Mouse (Mus musculus) layer of hippocampus, adult 2 months (tissue): ENCODE measurements around the gene Eif2b4. TPM values are rescaled to one million over a fixed set of nuclear protein-coding genes. Genes with fewer than 3 reads are reported as not detected.

Experiments
- DNase-seq, 2 experiments: peaks; one replicate each; pipeline ENCODE4 v3.0.0; 2022; ENCODE audit warnings: low spot score in 2 of 2
- H3K27ac ChIP-seq: fragments of 200-600 bp; 2 replicates; pipeline ENCODE4 v1.8.1; 2022
- H3K4me3 ChIP-seq: fragments of 200-600 bp; 2 replicates; pipeline ENCODE4 v1.8.1; 2022; ENCODE audit warnings: mild to moderate bottlenecking
- CTCF ChIP-seq: fragments of 200-600 bp; conservative IDR thresholded peaks from 2 replicates; pipeline ENCODE4 v1.8.1; 2022; ENCODE audit warnings: antibody characterized with exemption, mild to moderate bottlenecking, moderate library complexity
- long read RNA-seq, 2 experiments: library from polyadenylated mRNA; stranded (forward); transcript quantifications; one replicate each; pipeline ENCODE4 v2.0.0; 2021; ENCODE audit warnings: borderline mapping rate in 2 of 2
- total RNA-seq, 2 experiments: library from RNA; stranded (reverse); gene quantifications; 2 replicates each; pipeline ENCODE4 v1.2.3; 2021

The Eif2b4 gene
- total RNA-seq, result 10 to 100 TPM; 39.6 to 54.0 TPM
- long read RNA-seq, experiment 1, transcript Eif2b4-201 (13 exons, 2,025 nt), result major isoform, 23 of 34 reads
- long read RNA-seq, experiment 1, partial matches to known transcripts, result 3 of 34 reads
- long read RNA-seq, experiment 1, other reads (novel, unspliced or antisense), result 5 of 34 reads
- long read RNA-seq, experiment 2, transcript Eif2b4-202 (12 exons, 1,966 nt), result minor isoform, 6 of 56 reads
- long read RNA-seq, experiment 2, transcript Eif2b4-203 (13 exons, 1,878 nt), result minor isoform, 5 of 56 reads
- long read RNA-seq, experiment 2, transcript Eif2b4-201 (13 exons, 2,025 nt), result major isoform, 32 of 56 reads
- long read RNA-seq, experiment 2, partial matches to known transcripts, result 10 of 56 reads
- long read RNA-seq, experiment 2, other reads (novel, unspliced or antisense), result 3 of 56 reads

DNA sequence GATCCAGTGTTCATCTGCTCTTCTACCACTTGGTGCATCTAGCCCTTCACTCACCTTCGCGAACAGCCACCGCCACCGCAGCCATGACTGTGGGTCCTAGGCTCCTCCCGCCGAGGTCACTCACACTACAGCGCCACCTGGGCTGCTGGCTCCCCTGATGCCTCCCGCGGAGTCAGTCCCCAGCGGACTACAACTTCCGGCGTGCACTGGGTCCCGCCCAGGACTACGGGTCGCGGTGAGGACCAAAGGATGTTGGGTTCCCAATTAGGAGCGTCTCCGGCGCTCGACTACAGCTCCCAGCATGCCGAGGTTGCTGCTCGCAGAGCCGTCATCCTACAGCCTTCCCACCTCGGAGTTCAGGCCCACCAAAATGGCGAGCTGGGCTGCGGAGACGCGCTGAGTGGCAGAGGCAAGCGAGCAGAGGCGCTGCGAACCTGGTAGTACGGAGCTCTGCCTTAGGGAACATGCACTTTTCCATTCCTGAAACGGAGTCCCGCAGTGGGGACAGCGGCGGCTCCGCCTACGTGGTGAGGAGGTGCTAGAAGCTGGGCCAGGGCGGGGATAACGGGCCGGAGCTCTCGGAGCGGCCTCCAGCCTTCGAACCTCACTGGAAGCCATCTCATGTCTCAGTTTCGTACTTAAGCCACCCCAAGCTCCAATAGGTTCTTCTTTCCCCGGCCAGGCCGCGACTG, at the start of gene Eif2b4, which contains the start of gene Snx17:
Gene Eif2b4, minus strand, starts transcription at position 492 of the 692 bp plus-strand sequence.
Gene Snx17, plus strand, starts transcription at position 289 of the 692 bp plus-strand sequence.
- Histone ChIP-seq H3K4me3 (peak within 1 kb of the TSS; percentile 85), H3K27ac (peak within 1 kb of the TSS; percentile 97)
- peak; percentile 70 for TF ChIP-seq CTCF
- DNase-seq, result peak; percentile 99 to 100

DNA sequence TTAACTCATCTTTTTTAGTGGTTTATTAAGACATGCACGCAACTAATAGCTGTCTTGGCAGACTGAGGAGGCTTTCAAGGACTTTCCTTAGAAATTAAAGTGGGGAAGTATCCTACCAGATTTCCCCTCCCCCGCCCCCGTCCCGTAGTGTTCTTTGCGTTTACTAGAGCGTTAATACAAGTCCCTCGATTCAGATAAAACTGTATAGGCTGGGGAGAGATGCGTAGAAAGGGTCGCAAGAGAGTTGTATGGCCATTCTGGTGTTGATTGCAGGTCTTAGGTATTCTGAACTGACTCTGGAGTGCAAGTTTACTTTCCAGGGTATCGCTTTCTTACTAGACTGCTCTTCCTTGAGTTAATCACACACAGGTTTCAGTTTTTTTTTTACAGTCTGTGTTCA, 49.0 kb upstream of the Eif2b4 start:
- Histone ChIP-seq H3K27ac (peak overlapping the region; percentile 98; the same call in 1 of the 2 replicates), H3K4me3 (peak overlapping the region; percentile 90)
- no peak for DNase-seq
- no peak for TF ChIP-seq CTCF

DNA sequence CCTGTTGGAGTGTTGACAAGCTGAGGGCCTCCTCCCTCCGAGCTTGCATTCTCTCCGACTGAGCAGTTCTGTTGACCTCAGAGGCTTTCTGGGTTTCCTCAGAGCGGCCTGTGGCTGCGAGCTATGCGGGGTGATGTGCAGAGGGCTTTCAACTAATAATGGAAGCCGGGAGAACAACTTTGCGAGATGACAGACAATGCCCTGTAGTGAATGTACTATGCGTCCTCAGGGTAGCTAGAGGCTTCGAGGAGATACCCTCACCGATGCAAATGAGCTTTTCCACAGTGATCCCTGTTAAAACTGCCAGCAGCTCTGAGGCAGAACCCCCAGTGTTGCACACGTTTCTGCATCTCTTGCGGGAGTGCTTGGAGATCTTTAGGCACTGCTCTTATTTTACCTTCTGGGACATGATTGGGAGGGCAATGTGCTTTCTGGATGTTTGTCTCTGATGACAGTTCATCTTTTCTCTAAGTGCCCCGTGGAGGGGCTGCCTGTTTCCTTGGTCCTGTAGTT, 48.3 kb upstream of the Eif2b4 start:
- TF ChIP-seq CTCF, result no peak
- no peak for DNase-seq
- peak overlapping the region; percentile 90 for H3K4me3 ChIP-seq
- H3K27ac ChIP-seq, result peak overlapping the region; percentile 98

DNA sequence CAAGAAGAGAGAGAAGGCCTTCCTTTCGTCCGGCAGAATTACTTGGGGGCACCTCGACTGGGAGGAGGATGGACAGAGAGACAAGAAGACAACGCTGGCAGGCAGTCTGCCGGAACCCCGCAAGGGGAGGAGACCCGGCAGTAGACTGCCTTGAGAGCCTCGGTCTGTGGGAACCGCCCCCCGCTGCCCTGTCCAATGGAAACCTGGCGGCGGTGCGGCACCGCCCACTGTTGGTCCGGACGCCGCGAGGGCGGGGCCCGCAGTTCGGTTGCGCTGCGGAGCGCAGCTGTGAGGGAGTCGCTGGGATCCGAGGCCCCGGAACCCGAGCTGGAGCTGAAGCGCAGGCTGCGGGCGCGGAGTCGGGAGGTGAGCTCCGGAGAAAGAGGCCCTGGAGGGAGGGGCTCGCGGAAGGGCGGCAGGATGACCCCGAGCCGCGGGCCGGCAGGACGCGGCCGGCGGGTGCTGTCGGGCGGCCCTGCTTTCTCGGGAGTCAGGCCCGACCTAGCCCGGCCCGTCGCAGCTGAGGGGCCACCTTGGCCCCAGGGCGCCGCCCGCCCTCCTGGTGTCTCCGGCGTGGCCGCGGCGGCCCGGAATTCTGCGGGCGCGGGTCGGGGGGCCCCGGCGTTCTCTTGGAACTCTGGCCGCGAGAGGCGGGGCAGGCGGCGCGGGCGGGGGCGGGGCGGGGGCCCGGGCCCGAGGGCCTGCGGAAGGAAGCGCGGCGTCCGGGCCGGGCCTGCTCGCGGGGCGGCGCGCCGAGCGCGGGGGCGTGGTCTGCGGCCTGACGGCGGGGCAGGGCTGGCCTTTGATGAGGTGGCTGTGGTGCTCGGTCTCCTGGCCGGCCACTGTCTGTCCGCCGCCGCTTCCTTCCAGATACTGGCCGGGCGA, 47.6 kb upstream of the Eif2b4 start, which contains the start of the genes Nrbp1 and Gm9970:
Gene Nrbp1, plus strand, starts transcription at position 228 of the 885 bp plus-strand sequence.
Gene Gm9970, minus strand, starts transcription at position 596 of the 885 bp plus-strand sequence.
- Histone ChIP-seq H3K27ac (peak within 1 kb of the TSS; percentile 98), H3K4me3 (peak within 1 kb of the TSS; percentile 90)
- peak; percentile 34 for TF ChIP-seq CTCF
- peak; percentile 95 for DNase-seq

DNA sequence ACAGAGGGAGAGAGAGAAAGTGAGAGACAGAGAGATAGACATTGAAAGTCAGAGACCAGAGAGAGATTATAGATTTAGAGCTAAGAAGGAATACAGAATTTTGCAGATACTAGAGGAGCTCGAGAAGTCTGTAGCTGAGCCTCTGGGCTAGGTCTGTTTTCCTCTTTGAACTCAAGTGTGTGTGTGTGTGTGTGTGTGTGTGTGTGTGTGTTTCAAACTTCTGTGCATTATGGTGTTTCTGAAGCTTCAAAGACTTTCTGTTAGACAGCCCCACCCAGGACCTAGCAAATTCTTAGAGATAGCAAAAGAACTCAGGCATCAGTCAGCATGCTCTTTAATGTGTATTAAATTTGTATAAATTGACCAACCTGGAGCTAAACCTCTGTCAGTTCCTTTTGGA, 33.4 kb upstream of the Eif2b4 start:
- no peak for DNase-seq
- no peak for TF ChIP-seq CTCF
- no peak overlapping the region for H3K4me3 ChIP-seq
- H3K27ac ChIP-seq, result no peak overlapping the region

DNA sequence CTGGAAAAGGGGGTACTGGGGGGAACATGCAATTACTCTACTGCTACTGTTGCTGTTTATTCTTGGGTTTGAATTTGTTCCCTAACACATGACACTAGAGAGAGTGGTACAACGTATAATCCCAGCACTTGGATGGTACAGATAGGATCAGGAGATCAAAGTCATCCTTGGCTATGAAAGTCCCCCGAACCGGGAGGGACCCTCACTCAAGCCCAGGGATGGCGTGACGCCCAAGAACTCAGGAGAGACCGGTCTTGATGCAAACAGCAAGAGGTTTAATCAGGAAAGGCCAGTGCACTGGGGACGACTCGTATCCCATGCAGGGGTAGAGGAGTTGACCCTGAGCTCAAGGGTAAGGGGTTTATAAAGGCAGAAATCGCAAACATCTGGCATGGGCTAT, 29.5 kb upstream of the Eif2b4 start:
- Histone ChIP-seq H3K4me3 (no peak overlapping the region), H3K27ac (no peak overlapping the region)
- TF ChIP-seq CTCF, result no peak
- DNase-seq, result no peak

DNA sequence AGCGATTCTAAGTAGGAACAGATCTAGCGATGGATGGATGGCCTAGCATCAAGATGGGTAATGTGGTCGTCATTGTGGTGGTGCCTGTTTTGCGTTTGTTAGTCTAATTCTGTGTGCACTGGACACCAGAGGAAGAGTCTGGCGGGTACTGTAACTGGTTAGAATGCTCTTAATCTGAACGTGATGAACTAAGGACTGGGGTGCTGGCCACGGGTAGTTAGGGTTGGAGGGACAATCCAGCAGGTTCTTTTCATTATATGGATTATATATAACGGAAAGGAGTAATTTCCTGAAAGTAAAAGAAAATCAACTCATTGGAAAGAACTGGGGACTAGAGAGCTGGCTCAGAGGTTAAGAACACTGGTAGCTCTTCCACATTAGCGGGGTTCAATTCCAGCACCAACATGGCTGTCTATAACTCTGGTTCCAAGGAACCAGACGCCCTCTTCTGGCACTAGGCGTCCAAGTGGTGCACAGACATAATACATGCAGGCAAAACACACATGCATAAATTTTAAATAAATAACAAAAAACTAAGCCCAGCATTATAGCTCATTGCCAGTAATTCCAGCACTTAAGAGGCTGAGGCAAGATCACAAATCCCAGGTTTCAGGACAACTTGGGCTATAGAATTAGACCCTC, 28.2 kb upstream of the Eif2b4 start:
- peak; percentile 66 for TF ChIP-seq CTCF
- DNase-seq, result no peak
- Histone ChIP-seq H3K4me3 (peak overlapping the region; percentile 98), H3K27ac (peak overlapping the region; percentile 90)

DNA sequence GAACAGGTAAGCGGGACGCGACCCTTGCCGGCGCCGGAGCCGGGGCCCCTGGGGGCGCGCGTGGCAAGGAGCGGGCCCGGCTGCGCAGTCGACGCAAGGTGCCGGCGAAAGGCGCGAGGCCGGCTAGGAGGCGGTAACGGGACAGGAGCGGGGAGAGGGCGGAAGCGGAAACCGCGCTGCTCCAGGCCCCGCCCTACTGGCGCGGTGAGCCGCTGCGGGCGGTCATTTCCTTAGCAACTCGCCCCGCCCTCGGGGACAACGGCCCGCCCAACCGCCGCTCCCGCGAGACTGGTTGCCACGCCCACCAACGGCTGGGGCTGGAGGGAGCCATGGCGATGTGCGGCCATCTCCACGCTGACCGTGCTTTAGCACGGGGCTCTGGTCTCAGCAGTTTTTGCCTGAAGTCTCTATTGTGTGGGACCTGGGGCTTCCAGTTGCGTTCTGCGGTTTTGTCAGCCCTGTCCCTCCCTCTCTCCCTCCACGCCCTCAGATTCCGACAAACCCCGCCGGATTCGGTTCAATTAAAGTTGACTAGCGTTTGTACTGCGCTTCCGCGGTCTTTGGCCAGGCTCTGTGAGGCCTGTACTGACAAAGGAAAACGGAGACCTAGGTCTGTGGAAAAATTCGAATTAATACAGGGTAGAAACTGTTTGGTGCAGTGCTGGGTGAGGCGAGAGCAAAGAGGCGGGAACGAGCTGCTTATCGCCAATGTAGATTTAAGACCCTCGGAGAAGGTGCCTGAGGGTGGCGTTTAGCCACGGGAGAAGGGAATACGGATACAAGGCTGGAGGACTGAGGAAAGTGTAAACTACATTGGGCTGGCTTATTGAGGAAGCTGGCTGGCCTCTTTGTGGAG, 27.4 kb upstream of the Eif2b4 start, which contains the start of gene Ppm1g:
Gene Ppm1g, minus strand, starts transcription at position 240 of the 856 bp plus-strand sequence.
- TF ChIP-seq CTCF, result peak; percentile 26

DNA sequence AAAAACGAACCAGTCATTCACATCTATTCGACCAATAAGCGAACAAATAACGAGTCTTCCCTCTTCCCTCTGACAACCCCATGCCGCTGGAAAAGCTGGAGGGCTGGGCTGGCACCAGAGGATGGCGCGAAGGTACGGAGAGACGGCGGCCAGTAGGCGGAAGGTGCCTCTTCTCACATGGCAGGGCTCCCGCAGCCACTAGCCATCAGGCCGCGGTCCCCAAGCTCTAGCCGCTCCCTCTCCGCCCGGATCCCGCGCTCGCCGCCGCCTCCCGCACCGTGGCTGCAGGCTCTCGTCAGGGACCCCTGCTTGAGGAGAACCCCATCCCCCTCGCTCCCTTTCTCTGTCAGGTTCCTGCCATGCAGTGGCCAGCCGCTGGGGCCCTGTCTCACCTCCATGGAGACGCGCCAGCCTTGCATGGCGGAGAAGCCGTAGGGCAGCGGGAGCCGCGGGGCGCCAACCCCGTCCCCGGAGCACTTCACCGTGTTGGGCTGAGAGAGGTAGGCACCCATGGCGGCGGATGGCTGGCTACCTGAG, 26.7 kb upstream of the Eif2b4 start:
- H3K27ac ChIP-seq, result peak overlapping the region; percentile 90
- peak overlapping the region; percentile 98 for H3K4me3 ChIP-seq
- TF ChIP-seq CTCF, result peak; percentile 50
- no peak for DNase-seq

More for the DNA sequence above, 27.4 kb upstream of the Eif2b4 start, which contains the start of gene Ppm1g:
- Histone ChIP-seq H3K4me3 (peak within 1 kb of the TSS; percentile 98), H3K27ac (peak within 1 kb of the TSS; percentile 90)
- peak; percentile 96 to 98 for DNase-seq

DNA sequence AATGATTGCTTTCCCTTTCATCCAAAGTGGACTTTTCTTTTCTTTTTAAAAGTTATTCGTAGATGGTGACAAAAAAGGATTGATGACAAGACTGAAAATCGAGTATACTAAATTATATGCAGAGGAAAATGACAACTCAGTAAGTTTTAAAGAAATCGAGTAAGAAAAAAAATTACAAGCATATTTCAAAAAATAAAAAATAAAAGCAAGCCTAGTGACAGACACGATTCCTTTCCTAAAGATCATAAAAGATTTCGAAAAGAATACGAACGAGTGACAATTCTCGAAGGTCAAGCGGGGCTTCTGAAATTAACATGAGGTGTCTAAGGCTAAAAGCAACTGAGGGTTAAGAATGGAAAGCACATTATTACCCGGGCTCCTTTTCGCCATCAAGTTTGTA, 26.2 kb upstream of the Eif2b4 start:
- peak overlapping the region; percentile 90 for H3K27ac ChIP-seq
- H3K4me3 ChIP-seq, result peak overlapping the region; percentile 98
- no peak for TF ChIP-seq CTCF
- DNase-seq, result no peak

DNA sequence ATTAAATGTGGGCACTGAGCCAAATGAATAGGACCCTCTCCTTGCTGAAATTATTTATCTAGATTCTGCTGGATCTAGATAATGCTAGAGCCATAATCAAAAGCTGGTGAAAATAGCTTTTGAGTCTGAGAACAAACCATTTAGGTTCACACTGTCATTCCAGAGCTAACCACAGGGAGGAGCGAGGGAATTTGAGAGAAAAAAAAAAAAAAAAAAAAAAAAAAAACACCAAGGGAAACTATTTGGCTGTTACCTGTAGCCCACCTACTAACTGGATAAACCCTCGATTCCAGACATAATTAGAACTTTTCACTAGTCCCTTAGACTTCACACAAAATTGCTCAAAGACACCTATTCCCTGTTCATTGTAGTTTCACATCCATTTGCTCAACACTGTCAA, 25.8 kb upstream of the Eif2b4 start:
- DNase-seq, result no peak
- Histone ChIP-seq H3K27ac (peak overlapping the region; percentile 47; the same call in 1 of the 2 replicates), H3K4me3 (peak overlapping the region; percentile 98)
- TF ChIP-seq CTCF, result peak; percentile 78
